Mouse (Mus musculus) telencephalon, adult 2 months (tissue): ENCODE measurements around the gene Erg.

Experiments
- DNase-seq: peaks from one replicate; pipeline ENCODE4 v3.0.0-alpha.2; 2011; ENCODE audit warnings: low read depth, low spot score

Gene Erg

GRCm38 (mm10) chr16:95487606-95488351, 98.6 kb downstream of the Erg start:
- DNase-seq = no peak

GRCm38 (mm10) chr16:95481176-95481575, 105.2 kb downstream of the Erg start:
- peak; percentile 63 for DNase-seq

- no peak for DNase-seq
Observed at GRCm38 (mm10) chr16:95478558-95478957, 107.8 kb downstream of the Erg start.

GRCm38 (mm10) chr16:95475041-95475440, 111.4 kb downstream of the Erg start:
- DNase-seq = no peak

DNA sequence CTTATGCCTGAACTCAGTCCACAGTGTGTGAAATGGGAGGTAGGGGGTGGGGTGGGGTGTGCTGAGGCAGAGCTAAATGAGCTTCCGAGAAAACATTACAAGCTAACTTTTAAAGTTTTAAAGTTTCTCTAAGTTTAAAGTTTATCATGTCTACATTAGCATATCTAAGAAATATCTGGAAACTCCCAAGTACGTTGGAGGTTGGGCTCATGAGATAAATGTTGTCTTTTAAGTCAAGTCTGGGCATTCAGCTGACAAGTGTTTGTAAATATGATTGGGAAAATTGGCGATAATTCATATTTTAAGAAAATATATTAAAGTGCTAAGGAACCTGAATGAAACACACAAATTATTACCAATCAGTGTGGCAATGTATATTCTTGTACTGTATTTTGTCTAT, 112.4 kb downstream of the Erg start:
- no peak for DNase-seq

DNA sequence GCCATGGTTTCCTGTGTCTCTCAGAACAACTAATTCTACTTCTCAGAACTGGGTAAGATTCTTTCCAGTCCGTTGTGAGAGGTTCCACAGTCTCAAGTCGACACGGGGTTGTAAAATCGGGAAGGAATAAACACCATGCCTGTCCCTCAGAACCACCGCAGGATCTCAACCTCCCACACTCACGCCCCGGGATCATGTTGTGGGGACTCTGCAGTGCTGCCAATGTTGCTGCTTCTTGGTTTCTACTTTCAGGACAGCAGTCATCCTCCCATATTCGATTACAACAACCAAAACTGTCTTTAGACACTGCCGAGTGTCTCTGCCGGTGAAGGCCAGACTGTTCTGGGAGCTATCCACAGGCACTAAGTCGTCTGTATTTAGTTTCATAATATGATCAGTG, 113.6 kb downstream of the Erg start:
- DNase-seq = no peak

DNA sequence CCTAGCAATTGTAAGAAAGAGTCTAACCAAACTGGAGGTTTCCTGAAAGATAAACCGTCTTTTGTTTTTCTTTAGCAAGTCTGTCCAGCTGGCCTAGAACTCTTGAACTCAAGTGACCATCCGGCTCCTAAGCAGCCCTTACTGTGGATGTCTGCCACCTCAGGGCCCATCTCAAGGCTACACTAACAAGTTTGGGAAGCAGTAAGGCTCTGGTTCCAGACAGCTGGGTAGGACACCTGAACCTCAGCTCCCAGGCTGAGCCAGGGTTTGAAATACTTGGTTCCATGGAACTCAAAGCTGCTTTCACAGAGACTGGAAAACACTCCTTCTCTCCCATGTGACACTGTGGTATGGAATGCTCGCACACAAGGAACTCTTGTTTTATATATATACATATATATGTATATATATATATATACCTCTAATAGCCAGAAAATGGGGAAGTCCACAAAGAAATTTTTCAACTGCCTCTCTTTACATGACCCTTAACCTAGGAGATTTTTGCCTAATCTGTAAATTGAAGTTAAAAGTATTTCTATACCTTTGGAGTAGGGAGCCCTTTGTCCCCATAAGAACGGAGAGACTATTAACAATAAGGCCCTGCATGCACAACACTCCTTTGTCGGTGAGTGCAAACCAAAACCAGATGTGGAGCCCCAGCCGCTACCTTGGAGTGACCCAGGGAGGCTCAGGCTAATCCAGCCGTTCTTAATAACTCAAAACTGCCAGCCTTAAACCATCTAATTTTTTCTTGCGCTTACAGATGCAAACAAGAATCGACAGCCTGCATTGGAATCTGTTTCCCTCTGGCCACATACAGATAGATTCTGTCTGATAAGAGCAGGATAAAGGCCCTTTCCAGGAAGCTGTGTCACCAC, 116.9 kb downstream of the Erg start:
- DNase-seq = no peak

DNA sequence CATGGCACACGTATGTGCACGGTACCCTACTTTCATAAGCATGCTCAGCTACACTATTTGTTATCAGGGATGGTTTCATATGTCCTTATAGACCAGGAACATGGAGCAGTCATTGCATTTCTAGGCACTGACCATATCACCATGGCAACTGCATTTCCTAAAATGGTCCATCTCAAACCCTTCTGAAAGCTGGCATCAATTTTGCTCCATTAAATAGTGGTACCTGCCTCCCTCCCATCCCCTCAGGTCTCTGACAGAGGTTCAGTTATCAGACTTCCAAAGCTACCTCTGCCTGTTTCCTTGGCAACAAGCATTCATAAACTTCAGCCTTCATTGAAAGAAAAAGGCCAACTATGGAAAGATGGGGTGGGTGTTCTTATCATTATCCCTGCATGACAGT, 118.5 kb downstream of the Erg start:
- DNase-seq = no peak

DNA sequence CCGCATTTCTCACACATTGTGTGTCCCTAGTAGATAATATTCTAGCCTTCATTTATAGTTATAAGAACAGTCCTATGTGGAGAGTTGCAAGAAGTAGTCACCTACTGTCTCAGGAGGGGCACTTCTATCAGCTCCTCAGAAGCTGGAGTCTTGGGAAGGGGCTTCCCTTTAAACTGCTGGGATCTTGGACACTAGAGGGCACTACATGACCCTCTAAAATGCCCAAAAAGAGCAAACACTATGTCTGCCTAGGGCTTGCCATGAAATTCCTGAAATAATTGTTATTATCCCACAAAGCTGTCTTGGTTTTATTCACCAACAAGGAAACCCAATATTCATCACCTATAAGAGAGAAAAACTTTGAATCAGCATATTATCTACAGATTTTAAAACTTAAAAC, 119.8 kb downstream of the Erg start:
- no peak for DNase-seq

GRCm38 (mm10) chr16:95464609-95465008, 121.8 kb downstream of the Erg start:
- no peak for DNase-seq

GRCm38 (mm10) chr16:95463796-95464195, 122.6 kb downstream of the Erg start:
- DNase-seq = no peak

- DNase-seq = no peak
Observed at GRCm38 (mm10) chr16:95461941-95462340, 124.5 kb downstream of the Erg start.

GRCm38 (mm10) chr16:95460336-95460735, 126.1 kb downstream of the Erg start:
- DNase-seq = no peak

DNA sequence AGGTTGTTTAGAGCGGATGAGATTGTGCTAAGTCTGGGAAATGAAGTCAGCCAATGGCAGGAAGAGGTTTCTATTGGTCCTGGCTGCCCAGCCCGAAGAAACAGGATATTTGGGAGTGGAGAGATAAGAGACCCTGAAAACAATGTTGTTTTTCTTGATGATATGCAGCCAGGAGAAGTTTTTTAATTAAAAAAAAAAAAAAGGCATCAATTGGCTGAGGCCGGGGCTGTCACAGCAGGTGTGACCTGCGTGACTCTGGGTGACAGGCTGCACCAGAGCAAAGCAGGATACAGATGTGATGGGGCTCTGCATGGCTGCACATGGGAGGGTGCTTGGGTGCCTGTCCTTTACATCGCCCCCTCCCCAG, 127.1 kb downstream of the Erg start:
- no peak for DNase-seq

- no peak for DNase-seq
Observed at GRCm38 (mm10) chr16:95458590-95459324, 127.6 kb downstream of the Erg start.

GRCm38 (mm10) chr16:95457006-95457405, 129.4 kb downstream of the Erg start:
- no peak for DNase-seq

DNA sequence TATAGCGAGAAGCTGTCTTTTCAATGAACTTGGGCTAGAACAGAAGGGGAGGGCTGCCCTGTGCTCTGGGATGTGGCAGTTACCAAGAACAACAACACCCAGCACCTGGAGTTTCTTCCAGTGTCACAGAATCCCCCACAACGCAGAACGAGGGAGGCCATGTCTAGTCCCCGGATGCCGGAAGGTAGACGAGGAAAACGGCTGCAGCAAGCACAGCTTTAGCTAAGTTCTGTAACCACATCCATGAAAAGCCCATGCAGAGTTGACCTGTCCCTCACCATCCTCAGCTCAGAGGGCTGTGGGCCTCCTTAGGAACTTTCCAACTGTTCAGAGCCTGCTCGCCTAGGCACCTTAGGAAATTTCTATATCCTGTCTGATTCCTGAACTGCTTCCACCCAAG, 130.5 kb downstream of the Erg start:
- DNase-seq = no peak

GRCm38 (mm10) chr16:95455461-95455860, 130.9 kb downstream of the Erg start:
- DNase-seq = no peak

DNA sequence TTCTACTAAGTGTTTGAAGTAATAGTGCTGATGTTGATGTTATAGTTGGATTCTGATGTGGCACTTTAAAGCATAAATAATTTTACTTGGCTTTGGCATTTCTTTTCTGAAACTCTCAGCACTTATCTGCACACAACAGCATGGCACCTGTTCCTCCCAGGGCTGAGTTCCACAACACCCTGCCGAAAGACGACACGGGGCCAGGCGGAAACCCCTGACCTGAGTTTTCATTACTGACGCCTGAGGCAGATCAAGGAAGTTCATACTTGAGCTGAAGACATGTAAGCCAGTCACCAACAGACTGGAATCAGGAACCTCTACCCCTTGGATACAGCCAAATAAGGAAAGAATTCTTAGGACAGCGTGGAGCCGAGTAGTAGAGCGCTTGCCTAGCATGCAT, 134.0 kb downstream of the Erg start:
- no peak for DNase-seq

DNA sequence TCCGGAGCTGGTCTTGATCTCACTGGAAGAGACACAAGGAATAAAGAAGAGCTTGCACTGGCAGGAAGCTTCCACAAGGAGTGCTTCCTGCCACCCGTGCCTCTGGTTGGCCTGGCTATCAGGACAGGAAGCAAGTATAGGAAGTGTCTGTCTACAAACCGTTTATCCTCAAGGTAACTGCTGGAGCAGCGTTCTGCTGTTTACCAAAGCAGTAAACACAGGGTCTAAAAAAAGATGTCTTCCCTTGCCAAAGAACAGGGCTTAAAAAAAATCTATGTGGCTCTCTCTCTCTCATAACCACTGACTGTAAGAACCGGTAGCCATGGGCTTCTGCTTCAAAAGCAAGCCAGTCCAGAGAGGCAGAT, 137.1 kb downstream of the Erg start:
- no peak for DNase-seq

GRCm38 (mm10) chr16:95448643-95449360, 137.6 kb downstream of the Erg start:
- DNase-seq = no peak

DNA sequence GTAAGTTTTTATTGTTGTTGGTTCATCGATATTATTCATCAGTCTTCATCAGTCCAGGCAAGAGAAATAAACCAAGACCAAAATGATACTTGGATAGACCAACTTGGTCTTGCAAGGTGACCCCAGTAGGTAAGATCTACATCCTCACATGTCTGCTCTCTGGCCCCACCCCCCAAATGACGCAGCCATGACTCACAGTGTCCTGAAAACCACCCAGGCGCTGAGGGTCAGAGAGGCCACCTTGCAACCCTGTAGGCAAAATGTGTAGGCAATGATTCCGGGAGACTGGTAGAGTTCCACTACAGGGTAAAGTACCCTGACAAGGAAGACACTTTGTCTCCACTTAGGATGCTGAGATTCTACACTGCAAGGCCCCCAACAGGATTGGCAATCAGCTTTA, 138.5 kb downstream of the Erg start:
- DNase-seq = no peak
